Mouse (Mus musculus) bone marrow macrophage, adult 2 months (primary cell): ENCODE measurements around the gene Mrgpra6.

ENCODE experiments used
- CTCF ChIP-seq: IDR thresholded peaks from 2 replicates; pipeline ENCODE4 v1.5.1; 2012; ENCODE audit warnings: low read depth, mild to moderate bottlenecking, low read length, moderate library complexity
- POLR2A ChIP-seq: IDR thresholded peaks from 2 replicates; pipeline ENCODE4 v1.6.1; 2012; ENCODE audit warnings: mild to moderate bottlenecking, low read depth, low read length, borderline replicate concordance

GRCm38 (mm10) chr7:47139823-47140325 is 64.8 kb downstream of the Mrgpra6 start:
- TF ChIP-seq CTCF (no peak), POLR2A (no peak)
